Mouse (Mus musculus) myocyte (in vitro differentiated cells): ENCODE data around the gene Adamts6. TPM values are rescaled to one million over a fixed set of nuclear protein-coding genes. Genes with fewer than 3 reads are reported as not detected.

Experiments used
- H3K27me3 ChIP-seq: one replicate; pipeline ENCODE4 v1.6.1; 2011; ENCODE audit not compliant: control insufficient read depth, insufficient read depth, insufficient read length
- H3K36me3 ChIP-seq: one replicate; pipeline ENCODE4 v1.6.1; 2011; ENCODE audit not compliant: control insufficient read depth, insufficient read depth
- H3K4me2 ChIP-seq: one replicate; pipeline ENCODE4 v1.6.1; 2011; ENCODE audit warnings: low read depth, control low read depth
- H3K4me3 ChIP-seq: one replicate; pipeline ENCODE4 v1.5.1; 2011; ENCODE audit warnings: mild to moderate bottlenecking, control low read depth, moderate library complexity
- H3K79me2 ChIP-seq: one replicate; pipeline ENCODE4 v1.6.1; 2011; ENCODE audit not compliant: control insufficient read depth, insufficient read depth
- H3ac ChIP-seq: one replicate; pipeline ENCODE4 v1.6.1; 2011; ENCODE audit not compliant: control insufficient read depth, insufficient read length
- CEBPB ChIP-seq: IDR thresholded peaks from 2 replicates; pipeline ENCODE4 v1.6.1; 2011; ENCODE audit warnings: mild to moderate bottlenecking, moderate library complexity; ENCODE audit not compliant: poor library complexity, insufficient read depth, severe bottlenecking
- E2F4 ChIP-seq: IDR thresholded peaks from one replicate; pipeline ENCODE4 v1.6.1; 2011; ENCODE audit warnings: mild to moderate bottlenecking, control low read depth, moderate library complexity; ENCODE audit not compliant: insufficient read depth
- MAX ChIP-seq: IDR thresholded peaks from one replicate; pipeline ENCODE4 v1.6.1; 2011; ENCODE audit warnings: low read depth, mild to moderate bottlenecking, control low read depth
- MYOD1 ChIP-seq, 3 experiments: IDR thresholded peaks; one replicate each; pipeline ENCODE4 v1.6.1; 2011; ENCODE audit warnings: control low read depth in 2 of 3, low read depth in 2 of 3, mild to moderate bottlenecking in 2 of 3, moderate library complexity in 1 of 3; ENCODE audit not compliant: insufficient read length in 2 of 3, control insufficient read depth in 1 of 3
- MYOG ChIP-seq, 3 experiments: IDR thresholded peaks; one replicate each; pipeline ENCODE4 v1.6.1; 2011; ENCODE audit warnings: control low read depth in 2 of 3, low read depth in 2 of 3, mild to moderate bottlenecking in 2 of 3; ENCODE audit not compliant: insufficient read length in 2 of 3, control insufficient read depth in 1 of 3, insufficient read depth in 1 of 3
- POLR2A ChIP-seq: IDR thresholded peaks from one replicate; pipeline ENCODE4 v1.6.1; 2011; ENCODE audit warnings: low read depth, mild to moderate bottlenecking, control low read depth, moderate library complexity; ENCODE audit not compliant: insufficient read length
- POLR2AphosphoS2 ChIP-seq: IDR thresholded peaks from one replicate; pipeline ENCODE4 v1.6.1; 2011; ENCODE audit warnings: low read depth, control low read depth; ENCODE audit not compliant: insufficient read length
- REST ChIP-seq: IDR thresholded peaks from one replicate; pipeline ENCODE4 v1.6.1; 2011; ENCODE audit warnings: mild to moderate bottlenecking, control low read depth, moderate library complexity; ENCODE audit not compliant: insufficient read depth, insufficient read length
- SRF ChIP-seq: IDR thresholded peaks from one replicate; pipeline ENCODE4 v1.6.1; 2011; ENCODE audit warnings: low read depth; ENCODE audit not compliant: control insufficient read depth, insufficient read length
- TCF12 ChIP-seq: IDR thresholded peaks from one replicate; pipeline ENCODE4 v1.6.1; 2011; ENCODE audit warnings: mild to moderate bottlenecking, control low read depth; ENCODE audit not compliant: poor library complexity, insufficient read depth, severe bottlenecking
- TCF3 ChIP-seq: IDR thresholded peaks from one replicate; pipeline ENCODE4 v1.6.1; 2011; ENCODE audit warnings: low read depth, control low read depth; ENCODE audit not compliant: insufficient read length
- USF1 ChIP-seq: IDR thresholded peaks from one replicate; pipeline ENCODE4 v1.6.1; 2011; ENCODE audit warnings: low read depth, mild to moderate bottlenecking, control low read depth, moderate library complexity
- polyA plus RNA-seq: library from polyadenylated mRNA; unstranded; fragments of >200 nt; fragmentation: generic; extraction: Trizol; gene quantifications from one replicate; pipeline ENCODE4 v1.2.1, GENCODE M21; 2012; ENCODE audit warnings: missing spikeins

Gene Adamts6
- polyA plus RNA-seq, 1 experiment: 2.0 TPM

DNA sequence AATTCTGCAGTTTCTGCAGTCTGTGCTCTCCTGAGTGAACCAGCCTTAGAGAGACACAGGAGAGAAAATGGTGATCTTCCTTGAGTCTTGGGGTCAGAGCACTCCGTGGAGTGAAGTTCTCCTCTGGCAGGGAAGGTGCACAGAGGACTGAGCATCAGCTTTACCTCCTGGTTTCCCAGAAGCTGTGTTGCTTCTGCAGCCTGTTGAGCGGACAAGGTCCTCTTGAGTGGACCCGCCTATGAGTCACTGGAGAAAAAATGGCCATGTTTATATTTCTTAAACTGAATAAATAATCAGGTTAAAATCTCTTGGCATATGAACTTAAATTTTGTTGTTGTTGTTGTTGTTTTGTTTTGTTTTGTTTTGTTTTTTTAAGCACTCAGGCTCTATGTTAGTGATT, 41.7 kb downstream of the Adamts6 start:
- no peak overlapping the region for H3ac ChIP-seq
- H3K4me3 ChIP-seq: no peak overlapping the region
- no peaks in the 10 kb centered on the region for H3K27me3 ChIP-seq
- H3K4me2 ChIP-seq: no peak overlapping the region
- TF ChIP-seq TCF3 (no peak), CEBPB (no peak), E2F4 (no peak), POLR2AphosphoS2 (no peak), TCF12 (no peak), REST (no peak), SRF (no peak), MYOG (IDR thresholded peaks at IDR 0.05; ENCODE audit: control insufficient read depth in 1 of 3, insufficient read depth in 1 of 3, insufficient read length in 2 of 3, low read depth in 2 of 3) (no peak), POLR2A (no peak), MYOD1 (IDR thresholded peaks at IDR 0.05; ENCODE audit: control insufficient read depth in 1 of 3, insufficient read length in 2 of 3, low read depth in 2 of 3) (no peak), MAX (no peak), USF1 (no peak)
- H3K36me3 ChIP-seq: peaks cover 4% of the 10 kb centered on the region
- no peaks in the 10 kb centered on the region for H3K79me2 ChIP-seq

DNA sequence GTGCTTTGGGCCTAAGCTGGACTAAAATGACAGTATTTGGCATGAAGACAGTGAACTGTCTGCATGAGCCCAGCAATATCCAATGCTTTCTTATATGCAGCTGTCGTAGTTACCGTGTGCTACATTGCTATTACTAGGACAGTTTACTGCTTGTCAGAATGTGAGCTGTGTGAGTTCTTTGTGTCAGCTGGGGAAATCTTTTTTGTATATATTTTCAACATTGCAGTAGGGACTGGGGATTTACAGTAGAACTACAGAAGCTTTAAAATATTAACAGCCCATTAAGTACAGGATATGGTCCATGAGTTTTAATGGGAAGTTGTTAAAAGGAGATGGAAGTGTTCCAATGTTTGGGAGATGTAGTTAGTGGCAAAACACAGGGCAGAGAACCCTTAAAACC, 42.1 kb downstream of the Adamts6 start:
- Histone ChIP-seq H3K4me2 (no peak overlapping the region), H3K79me2 (no peaks in the 10 kb centered on the region), H3ac (no peak overlapping the region), H3K4me3 (no peak overlapping the region), H3K36me3 (peaks cover 4% of the 10 kb centered on the region), H3K27me3 (no peaks in the 10 kb centered on the region)
- TF ChIP-seq TCF12 (no peak), MYOD1 (IDR thresholded peaks at IDR 0.05; ENCODE audit: control insufficient read depth in 1 of 3, insufficient read length in 2 of 3, low read depth in 2 of 3) (no peak), MAX (no peak), E2F4 (no peak), REST (no peak), CEBPB (no peak), POLR2AphosphoS2 (no peak), USF1 (no peak), SRF (no peak), MYOG (IDR thresholded peaks at IDR 0.05; ENCODE audit: control insufficient read depth in 1 of 3, insufficient read depth in 1 of 3, insufficient read length in 2 of 3, low read depth in 2 of 3) (no peak), POLR2A (no peak), TCF3 (no peak)

DNA sequence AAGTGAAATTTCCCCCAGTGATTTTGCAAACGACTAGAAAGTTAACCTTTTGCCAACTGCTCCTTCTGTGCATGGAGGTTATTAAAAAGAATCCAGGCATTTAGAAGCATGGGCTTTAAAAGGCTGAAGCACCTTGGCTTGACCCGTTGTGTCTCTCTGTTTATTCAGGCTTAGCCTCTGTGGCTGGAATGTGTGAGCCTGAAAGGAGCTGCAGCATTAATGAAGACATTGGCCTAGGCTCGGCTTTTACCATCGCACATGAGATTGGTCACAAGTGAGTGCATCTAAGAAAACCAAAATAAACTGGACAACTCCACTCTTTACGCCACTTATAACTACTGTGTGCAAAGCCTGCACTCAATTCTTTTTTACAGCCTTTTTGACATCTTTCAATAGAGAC, 65.0 kb downstream of the Adamts6 start:
- H3K79me2 ChIP-seq: no peaks in the 10 kb centered on the region
- H3K27me3 ChIP-seq: no peaks in the 10 kb centered on the region
- no peak overlapping the region for H3K4me2 ChIP-seq
- no peak overlapping the region for H3ac ChIP-seq
- no peak overlapping the region for H3K4me3 ChIP-seq
- TF ChIP-seq MYOG (IDR thresholded peaks at IDR 0.05; ENCODE audit: control insufficient read depth in 1 of 3, insufficient read depth in 1 of 3, insufficient read length in 2 of 3, low read depth in 2 of 3) (no peak), POLR2AphosphoS2 (no peak), POLR2A (no peak), TCF3 (no peak), REST (no peak), MYOD1 (IDR thresholded peaks at IDR 0.05; ENCODE audit: control insufficient read depth in 1 of 3, insufficient read length in 2 of 3, low read depth in 2 of 3) (no peak), MAX (no peak), E2F4 (no peak), CEBPB (no peak), SRF (no peak), USF1 (no peak)
- H3K36me3 ChIP-seq: peaks cover 14% of the 10 kb centered on the region

DNA sequence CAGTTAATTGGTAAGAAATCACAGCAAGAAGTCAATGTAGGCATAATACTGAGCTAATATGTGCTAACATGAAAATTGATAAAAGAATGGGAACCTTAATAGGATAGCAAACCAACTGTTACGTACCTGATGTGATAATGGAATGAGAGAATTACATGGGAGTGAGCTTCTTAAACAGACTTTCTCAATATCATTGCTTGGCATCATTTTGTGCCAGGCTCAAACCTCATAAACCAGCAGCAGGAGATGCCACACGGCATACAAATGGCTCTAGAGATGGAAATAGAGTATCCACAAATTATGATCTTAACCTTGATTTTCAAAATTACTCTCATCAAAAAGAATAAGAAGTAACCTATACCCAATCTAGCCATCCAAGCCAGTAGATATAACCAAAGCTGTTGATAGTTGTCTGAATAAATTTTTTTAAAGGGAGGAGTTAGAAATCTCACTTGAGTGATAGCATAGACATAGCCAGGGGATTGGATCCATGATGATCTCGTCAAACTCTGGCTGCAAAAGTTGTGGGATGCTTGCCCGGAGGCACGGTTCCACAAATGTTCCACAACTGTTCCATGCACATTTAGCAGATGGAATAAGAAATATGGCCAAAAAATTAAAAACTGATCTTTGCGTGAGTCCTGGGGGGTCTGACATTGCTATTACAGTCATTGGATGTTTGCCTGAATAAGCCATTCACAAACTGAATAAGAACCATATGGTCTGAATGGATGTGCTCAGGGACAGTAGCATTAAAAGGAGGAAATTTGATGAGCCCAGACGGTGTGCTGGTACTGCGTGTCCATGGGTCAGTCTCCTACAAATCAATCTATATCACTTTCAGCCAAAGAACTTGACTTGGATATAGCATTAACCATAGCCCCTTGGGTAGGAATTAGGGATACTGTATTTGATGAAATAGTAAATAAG, 106.1 kb downstream of the Adamts6 start:
- H3K27me3 ChIP-seq: no peaks in the 10 kb centered on the region
- H3ac ChIP-seq: no peak overlapping the region
- no peak overlapping the region for H3K4me2 ChIP-seq
- peaks cover 19% of the 10 kb centered on the region for H3K36me3 ChIP-seq
- H3K79me2 ChIP-seq: no peaks in the 10 kb centered on the region
- no peak overlapping the region for H3K4me3 ChIP-seq
- TF ChIP-seq POLR2AphosphoS2 (no peak), E2F4 (no peak), MYOD1 (IDR thresholded peaks at IDR 0.05; ENCODE audit: control insufficient read depth in 1 of 3, insufficient read length in 2 of 3, low read depth in 2 of 3) (no peak), TCF3 (no peak), USF1 (no peak), MYOG (IDR thresholded peaks at IDR 0.05; ENCODE audit: control insufficient read depth in 1 of 3, insufficient read depth in 1 of 3, insufficient read length in 2 of 3, low read depth in 2 of 3) (no peak), MAX (no peak), REST (no peak), POLR2A (no peak), CEBPB (no peak), TCF12 (no peak), SRF (no peak)
